Mouse (Mus musculus) G1E (cell line): ENCODE results near the gene Cracr2b.

Source experiments
- CTCF ChIP-seq: IDR thresholded peaks from 2 replicates; pipeline ENCODE4 v1.5.1; 2012; ENCODE audit warnings: low read depth, low read length, inconsistent platforms, mixed read lengths
- GATA1 ChIP-seq: IDR thresholded peaks from 2 replicates; pipeline ENCODE4 v1.6.1; 2012; ENCODE audit warnings: borderline replicate concordance, low read length, inconsistent platforms, mixed read lengths
- GATA2 ChIP-seq: IDR thresholded peaks from 2 replicates; pipeline ENCODE4 v1.6.1; 2012; ENCODE audit warnings: low read depth, low read length, inconsistent platforms, borderline replicate concordance
- POLR2AphosphoS5 ChIP-seq: IDR thresholded peaks from 2 replicates; pipeline ENCODE4 v1.6.1; 2012; ENCODE audit warnings: low read depth, low read length, inconsistent platforms; ENCODE audit not compliant: insufficient replicate concordance
- TAL1 ChIP-seq: conservative IDR thresholded peaks from 2 replicates; pipeline ENCODE4 v1.6.1; 2012; ENCODE audit warnings: low read depth, low read length, inconsistent platforms, mixed read lengths

GRCm38 (mm10) chr7:141464603-141465201, 3.8 kb downstream of the Cracr2b start:
- TF ChIP-seq CTCF (no peak), TAL1 (no peak), GATA2 (no peak), POLR2AphosphoS5 (no peak), GATA1 (no peak)
